Mouse (Mus musculus) hematopoietic stem cell, adult 5-6 weeks (primary cell): ENCODE data around the gene Oprm1. TPM values are rescaled to one million over a fixed set of nuclear protein-coding genes. Genes with fewer than 3 reads are reported as not detected.
"Not testable (repeated sequence)": the region's sequence is repeated elsewhere in the genome, so short reads cannot be mapped to it uniquely, and the experiment has no call there.

Experiments
- ATAC-seq, 2 experiments: fragments of 125-278 bp in 1 of 2; replicated peaks in 1 of 2; 2 replicates each; pipeline ENCODE4 v1.8.0; 2016 to 2017; ENCODE audit warnings: inconsistent platforms in 2 of 2, mild to moderate bottlenecking in 2 of 2, moderate number of reproducible peaks in 2 of 2, low read depth in 1 of 2, moderate TSS enrichment in 1 of 2; ENCODE audit not compliant: low FRiP score in 2 of 2, poor library complexity in 2 of 2, severe bottlenecking in 2 of 2, insufficient read depth in 1 of 2, low TSS enrichment in 1 of 2
- total RNA-seq: library from RNA; stranded (forward); fragments of 172-1452, 232-1000 nt; gene quantifications from 2 replicates; pipeline ENCODE4 v1.2.3, GENCODE M21; 2017

The Oprm1 gene
- total RNA-seq, 1 experiment from 2014 or later, result not detected

DNA sequence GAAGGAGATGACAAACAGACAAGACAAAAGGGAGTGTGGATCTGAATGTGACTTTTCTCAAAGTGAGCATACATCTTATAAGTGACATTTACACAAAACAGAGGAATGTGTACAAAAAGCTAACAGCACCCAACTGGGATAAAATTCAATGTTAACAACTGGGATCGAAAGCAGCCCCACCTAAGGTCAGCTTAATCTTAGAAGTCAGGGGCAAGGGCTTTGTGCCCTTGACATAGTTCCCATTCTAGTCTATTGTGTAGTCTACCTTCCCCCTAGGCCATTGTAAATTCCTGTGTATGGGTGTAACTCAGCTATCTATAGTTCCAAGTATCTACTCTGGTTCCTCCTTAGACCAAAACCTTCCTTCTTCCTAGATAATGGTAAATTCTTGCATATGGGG lies 123.7 kb downstream of the Oprm1 start:
- ATAC-seq, result not testable (repeated sequence)

DNA sequence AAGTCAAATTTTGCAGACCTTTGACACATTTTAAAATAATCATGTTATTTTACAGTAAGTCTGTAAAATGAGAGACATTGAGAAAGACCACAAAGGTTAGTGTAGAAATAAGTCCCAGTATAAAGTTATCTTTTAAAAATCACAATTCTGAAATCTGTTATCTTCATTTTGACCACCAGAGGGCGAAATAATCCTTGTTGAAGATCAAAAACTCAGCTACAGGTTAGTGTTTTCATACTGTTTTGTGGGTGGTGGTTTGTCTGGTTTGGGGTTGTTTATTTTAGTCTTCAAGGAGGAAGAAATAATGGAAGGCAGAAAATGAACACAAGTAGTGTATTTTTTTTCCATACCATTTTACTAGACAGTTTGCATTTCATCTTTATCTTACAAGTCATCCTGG lies 127.2 kb downstream of the Oprm1 start:
- ATAC-seq, result no peak; a peak in 1 of 4 replicates

DNA sequence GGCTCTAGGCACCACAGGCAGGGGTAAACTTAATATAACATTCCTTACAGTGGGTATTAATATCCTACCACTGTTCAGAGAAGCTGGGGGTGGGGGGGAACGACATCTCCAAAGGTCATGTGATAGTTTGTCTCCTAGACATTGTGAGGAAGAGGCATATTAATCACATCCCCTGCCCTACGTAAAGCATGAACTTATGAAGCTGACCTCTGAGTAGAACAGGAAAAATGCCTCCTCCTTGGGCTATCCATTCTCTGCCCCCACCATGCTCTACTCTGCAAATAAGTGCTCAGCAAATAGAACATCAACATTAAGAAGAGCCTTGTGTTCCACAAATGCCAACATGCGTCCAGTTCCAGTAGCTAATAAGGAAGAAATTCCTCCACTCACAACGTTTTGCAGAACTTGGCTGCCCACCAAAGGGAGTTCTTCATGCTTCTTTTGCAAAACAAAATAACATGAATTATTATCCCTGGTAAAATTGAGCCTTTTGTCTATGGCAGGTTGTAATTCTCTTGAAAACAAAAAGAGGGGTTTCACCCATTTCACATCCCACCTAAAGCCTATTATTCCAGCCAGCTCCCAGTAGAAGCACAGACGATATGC lies 131.4 kb downstream of the Oprm1 start:
- ATAC-seq, result no peak

DNA sequence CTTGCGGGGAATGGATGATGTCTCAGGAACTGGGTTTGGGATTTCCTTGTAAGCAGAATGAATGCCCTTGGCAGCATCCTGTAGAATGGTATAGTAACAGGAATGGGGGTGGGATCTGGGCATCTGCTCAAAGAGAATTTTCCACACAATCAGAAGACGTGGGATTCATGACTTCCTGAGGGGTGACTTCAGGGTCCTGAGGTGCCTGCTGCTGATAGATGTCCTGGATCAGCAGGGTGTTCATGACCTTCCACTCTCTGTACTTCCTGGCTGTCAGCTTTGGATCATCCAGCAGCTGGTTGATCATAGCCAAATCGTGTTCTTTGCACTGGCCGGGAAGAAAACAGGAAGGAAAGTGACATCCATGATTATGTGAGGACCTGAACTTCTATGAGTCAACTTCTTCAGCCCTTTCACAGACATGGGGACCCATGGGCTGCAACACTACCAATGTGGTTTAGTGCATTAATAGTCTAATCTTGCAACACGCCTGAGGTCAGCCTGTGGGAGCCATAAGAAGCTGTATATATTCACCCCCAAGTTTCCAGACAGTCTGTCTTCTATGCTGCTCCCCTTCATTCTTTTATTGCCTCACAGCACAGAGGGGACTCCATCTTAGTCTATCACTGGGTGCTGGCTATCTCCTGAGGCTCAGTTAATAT lies 132.2 kb downstream of the Oprm1 start:
- no peak for ATAC-seq

DNA sequence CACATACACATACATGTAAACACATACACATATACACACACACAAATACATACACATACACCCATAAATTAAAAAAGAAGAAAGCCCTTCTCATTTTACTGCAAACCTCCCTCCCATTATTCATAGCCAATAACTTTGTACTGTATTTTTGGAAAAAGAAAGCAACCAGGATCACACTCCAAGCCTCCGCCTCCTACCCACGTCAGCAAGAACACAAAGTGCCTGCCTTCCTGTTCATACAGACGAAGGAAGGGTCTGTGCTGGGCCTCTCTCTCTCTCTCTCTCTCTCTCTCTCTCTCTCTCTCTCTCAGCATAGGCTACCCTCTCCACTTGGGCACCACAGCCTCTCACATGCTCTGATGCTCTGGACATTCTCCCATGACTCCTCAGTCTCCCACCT lies 137.5 kb downstream of the Oprm1 start:
- ATAC-seq, result no peak

DNA sequence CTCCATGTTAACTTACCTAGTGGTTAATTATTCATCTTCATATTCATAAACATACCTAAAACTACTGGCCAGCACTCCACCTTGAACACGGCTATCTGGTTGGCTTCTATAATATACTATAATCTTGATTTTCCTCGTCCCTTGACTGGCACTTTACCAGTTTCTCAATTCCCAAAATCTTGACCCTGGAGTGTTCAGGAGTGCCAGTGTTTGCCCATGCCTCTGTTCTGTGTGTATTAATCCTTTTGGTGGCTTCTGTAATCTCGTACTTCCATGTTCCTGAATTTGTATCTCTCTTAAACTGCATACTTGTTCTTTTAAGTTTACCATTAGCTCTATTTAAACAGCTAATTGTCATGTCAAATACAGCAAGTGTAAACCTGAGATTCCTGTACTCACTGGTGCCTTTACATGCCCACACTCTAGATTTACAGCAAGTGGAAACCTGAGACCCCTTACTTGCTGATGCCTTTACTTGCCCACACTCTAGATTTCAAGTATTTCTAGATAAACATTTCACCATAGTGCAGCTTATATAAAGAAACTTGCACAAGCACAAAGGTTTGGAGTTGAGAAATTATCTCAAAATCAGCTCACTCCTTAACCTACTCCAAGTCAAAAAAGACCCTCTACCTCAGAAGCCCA lies 138.5 kb downstream of the Oprm1 start:
- no peak for ATAC-seq

DNA sequence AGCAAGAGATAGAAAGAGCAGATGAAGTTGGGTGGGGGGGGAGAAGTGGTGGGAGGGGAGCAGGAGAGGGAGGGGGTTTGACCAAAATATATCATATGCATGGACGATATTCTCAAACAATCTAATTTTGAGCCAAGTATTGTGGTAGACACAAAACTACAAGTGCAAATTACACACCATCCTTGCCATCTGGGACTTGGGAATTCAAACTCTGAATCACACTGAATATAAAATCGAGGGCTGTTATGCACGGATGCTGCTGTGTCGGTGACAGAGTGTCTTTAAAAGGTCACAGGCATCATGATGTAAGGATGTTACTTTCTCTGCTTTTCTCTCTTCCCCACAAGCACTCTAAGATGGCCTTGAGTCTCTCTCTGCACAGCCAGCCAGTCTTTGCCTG lies 141.8 kb downstream of the Oprm1 start:
- no peak for ATAC-seq

DNA sequence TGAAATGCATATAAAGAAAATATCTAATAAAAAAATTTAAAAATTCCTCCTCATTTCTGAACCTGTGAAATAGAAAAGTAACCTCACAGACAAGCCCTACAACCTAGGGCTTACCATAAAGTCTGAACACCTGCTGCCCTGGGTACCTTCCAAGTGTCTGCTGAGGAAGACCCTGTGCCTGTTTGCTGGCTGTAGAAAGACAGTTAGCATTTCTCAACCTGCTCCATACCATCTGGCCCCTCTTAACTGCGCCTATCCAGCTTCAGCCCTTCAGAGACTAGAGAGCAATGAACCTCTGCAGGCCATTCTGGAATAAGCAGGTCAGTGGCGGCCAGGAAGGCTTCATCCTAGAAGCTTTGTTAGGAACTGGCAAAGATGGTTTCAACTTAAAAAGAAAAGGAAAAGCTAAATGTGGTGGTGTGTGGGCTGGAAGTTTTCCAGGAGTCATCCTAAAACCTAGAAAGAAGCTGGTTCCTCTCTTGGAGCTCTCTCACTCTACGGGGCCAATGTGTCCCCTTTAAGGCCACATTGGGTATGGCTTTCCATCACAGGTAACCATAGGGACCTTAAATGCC lies 143.6 kb downstream of the Oprm1 start:
- ATAC-seq, result no peak

DNA sequence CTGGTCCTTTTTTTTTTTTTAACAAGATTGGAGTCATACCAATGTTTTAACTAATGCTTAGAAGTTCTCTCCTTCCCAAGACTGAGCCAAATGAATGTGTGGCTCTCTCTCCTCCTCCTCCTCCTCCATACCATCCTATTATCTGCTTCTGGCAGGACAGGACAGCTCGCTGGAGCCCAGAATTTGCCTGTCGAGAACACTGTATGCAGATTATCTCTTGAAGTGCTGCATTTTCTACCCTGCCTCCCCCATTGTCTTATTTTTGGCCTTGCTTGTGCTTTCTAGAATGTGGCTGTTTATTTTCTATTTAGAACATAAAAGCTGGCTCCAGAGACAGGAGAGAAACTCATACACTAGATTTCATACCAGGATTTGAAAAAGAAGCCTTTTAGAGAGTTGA lies 151.5 kb downstream of the Oprm1 start:
- ATAC-seq, result no peak

DNA sequence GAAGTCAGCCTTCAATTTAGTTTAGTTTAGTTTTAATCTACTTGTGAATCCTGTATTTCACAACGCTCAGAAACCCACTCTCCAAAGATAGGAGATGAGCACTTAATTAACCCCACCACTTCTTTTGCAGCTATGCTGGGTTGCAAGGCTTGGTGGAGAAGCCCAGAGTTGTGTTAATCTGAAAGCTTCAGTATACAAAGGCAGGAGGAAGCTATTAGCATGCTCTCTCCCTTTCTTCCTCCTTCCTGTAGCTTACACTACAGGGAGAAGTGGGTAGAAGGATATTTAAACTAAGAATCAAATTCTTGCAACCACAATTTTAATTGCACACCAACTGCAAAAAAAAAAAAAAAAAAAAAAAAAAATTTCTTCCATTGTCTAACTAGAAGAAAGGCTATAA lies 157.7 kb downstream of the Oprm1 start:
- no peak for ATAC-seq

DNA sequence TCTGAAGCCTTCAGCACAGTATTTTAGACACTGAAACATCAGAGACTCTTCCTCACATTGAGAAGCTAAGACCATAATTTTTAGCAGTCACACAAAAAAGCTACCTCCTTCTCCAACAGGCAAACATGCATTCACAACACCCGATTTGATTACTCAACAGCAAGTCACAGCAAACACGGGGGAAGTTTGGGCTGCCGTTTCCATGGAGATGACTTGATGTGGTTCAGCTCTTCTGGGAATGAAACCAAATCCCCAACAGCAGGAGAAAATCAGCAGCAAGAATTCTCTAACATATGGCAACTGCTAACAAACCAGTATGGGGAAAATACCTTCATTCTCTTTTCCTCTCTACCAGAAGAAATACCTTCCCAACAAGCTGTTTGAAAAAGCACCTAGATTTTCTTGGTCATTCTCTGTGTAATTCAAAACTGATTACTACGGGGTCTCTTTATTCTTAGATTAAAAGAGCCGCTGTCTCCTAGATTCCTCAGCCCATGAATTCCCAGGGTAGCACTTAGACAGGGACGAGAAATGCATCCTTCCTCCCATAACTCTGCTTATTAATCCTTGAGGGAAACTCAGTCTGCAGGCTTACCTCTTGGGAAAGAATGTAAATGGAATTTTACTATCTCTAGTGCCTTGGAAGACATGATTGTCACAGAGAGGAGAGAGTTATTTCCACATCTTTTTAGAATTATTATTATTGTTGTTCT lies 158.4 kb downstream of the Oprm1 start:
- ATAC-seq, result peak; percentile 49 to 53; a peak in 1 of 4 replicates

DNA sequence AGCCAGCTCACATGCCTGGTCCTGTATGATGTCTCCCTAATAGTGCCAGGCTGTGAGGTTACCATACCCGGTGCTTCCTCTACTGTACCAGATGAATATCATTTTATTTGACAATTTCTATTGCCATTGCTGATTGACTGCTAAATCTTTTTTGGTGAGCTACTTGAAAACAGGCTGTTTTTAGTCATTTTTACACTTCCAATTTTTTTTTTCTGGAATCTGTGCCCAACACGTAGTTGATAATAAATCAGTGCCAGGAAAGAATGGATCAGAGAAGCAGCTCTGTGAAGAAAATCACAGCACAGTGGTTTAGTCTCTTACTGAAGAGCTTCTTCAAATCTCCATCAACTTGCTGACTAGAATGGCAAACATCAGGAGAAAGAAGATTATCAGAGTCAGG lies 168.4 kb downstream of the Oprm1 start:
- ATAC-seq, result no peak

DNA sequence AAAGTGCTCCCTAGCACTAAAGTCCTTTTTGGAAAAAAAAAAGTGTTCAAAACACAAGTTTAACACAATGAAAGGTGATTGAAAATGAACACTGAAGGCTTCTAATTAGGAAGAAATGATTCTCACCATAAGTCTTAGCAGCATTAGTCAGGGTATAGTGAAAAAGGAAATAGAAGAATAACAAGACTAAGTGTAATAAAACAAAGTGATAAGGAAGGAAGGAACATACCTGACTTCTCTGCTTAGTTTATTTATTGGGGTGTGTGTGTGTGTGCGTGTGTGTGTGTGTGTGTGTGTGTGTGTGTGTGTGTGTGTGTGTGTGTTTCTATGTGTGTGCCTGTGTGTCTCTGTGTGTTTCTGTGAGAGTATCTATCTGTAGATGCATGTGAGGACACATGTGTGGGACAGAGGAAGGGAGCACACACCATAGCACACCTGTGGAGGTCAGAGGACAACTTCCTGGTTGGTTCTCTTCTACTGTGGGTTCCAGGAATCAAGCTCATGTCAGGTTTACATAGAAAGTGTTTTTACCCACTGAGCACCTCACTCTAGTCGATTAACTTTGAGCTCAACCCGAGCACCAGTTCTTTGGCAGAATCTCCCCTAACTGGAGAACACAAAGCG lies 169.4 kb downstream of the Oprm1 start:
- ATAC-seq, result no peak

DNA sequence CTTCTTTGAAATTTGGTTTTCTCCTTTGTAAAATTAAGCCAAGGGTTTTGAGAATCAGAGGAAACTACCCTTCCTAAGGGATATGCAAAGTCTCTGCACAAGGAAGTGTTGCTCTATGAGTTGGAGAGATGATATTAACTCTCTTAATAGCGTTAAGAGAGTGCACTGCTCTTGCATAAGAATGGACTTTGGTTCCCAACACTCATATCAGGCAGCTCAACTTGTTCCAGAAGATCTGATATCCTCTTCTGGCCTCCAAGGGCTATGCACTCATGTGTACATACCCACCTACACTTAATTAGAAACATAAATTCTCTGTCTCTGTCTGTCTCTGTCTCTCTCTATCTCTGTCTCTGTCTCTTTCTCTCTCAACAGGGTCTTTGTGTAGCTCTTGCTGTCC lies 170.6 kb downstream of the Oprm1 start:
- ATAC-seq, result no peak

DNA sequence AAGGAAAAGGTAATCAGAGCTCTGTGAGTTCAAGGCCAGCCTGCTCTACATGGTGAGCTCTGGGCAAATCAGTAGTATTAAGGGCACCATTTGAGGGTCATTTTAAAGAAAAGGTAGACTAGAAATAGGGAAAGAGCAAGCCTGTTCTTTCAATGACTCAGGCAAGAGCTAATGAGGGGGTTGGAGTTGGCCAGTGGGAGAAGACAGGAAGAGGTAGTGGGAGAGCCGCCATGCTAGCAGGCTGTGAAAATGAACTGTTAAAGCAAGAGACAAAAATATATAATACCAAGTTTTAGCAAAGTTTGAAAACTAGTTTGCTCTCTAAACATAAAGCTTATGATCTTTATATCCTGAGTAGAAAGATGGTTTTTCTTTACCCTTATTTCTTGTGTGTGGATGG lies 172.1 kb downstream of the Oprm1 start:
- ATAC-seq, result no peak

DNA sequence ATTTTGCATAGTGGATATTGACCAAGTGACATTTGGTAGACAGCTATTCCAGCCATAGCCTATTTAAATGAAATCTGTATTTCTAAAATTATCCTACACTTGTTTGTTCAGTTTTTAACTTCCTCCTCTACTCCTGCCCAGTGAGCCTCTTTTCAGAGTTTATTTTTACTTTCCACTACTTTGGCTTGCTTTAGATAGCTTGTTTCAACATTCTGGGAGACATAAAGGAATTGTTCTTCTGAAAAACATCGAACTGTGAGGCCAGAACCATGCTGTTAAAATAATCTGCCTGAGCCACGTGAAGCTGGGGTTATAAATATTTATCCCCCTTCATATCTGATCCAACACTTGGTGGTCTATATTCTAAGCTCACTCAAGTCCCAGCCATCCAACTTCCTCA lies 172.6 kb downstream of the Oprm1 start:
- ATAC-seq, result no peak

DNA sequence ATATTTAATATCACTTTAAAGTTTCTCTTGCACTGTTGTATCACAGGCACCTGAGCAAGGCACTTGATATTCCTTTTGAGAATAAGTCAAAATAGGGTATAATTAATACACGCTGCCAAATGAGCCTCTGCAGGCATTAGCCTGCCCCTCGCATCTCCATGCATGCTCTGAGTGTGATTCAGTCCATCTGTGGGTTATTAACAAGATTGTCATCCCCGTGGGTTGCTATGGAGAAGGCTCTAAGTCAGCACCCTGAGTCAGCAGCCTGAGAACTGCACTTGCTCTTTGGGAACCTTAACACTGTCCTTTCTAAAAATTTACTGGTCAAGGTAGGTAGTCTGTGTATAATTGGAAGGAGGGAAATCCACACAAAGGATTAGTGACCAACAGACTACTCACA lies 176.5 kb downstream of the Oprm1 start:
- no peak for ATAC-seq
